Mouse (Mus musculus) cerebellum, postnatal 36 days (tissue): ENCODE data around the gene Foxo6.
A peak's percentile ranks its signal among the peaks of the same experiment; 100 is the strongest.

Source experiments
- DNase-seq, 2 experiments: peaks; one replicate each; pipeline ENCODE4 v3.0.0; 2021 to 2022; ENCODE audit warnings: mixed read lengths in 2 of 2

Foxo6 gene

DNA sequence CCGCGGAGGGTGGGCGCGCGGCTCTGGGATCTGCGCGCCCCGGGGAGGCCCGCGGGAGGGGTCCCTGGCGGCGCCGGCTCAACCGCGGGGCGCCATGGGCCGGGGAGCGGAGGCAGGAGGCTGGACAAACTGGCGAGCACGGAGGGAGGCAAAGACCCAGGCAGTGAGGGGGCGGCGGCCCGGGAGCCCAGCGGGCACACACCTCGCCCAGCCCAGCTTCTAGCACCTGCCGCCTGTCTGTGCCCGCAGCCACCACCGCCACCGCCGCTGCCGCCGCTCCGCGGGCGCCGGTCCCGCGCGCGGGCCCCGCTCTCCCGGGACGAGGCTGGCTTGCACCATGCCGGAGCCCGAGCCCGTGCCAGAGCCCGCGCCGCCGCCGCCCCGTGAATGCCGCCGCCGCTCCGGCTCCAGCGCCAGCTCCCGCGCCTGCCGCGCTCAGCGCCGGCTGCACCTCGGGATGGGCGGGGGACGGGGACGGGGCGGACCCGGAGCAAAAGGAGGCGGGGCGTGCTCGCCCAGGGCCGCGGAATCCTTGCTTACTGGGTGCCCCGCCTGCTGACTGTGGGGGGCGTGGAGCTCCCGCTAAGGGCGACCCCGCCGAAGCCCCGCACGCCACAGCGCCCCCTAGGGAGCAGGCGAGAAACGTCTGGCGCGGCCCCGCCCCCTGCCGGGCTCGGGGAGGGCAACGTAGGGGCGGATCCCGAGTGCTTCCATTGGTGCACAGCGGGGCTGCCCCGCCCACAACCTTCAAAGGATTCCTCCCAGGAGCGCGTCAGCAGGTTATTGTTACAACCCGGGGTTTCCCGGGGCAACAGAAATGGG lies at the start of gene Foxo6:
Foxo6 (minus strand) TSS at position 60 of the 822 bp plus-strand sequence.
- DNase-seq = peak; percentile 75 to 83

DNA sequence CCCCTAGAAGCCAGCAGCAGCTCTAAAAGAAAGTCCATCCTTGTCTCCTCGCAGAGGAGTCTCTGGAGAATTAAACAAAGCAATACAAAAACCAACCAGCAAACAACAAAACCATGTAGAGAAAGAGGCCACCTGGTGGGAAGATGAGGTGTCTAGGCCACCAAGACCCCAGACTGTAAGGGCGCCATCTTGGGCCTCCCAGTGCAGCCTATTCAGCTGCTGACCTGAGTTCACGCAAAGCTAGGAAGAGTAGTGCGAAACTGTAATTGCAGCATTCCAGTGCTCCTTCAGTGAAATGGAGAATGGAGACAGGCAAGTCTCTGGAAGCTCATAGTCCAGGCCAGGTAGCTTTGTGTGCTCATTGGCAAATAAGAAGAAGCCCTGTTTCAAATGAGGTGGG lies 47.2 kb upstream of the Foxo6 start:
- DNase-seq = no peak

DNA sequence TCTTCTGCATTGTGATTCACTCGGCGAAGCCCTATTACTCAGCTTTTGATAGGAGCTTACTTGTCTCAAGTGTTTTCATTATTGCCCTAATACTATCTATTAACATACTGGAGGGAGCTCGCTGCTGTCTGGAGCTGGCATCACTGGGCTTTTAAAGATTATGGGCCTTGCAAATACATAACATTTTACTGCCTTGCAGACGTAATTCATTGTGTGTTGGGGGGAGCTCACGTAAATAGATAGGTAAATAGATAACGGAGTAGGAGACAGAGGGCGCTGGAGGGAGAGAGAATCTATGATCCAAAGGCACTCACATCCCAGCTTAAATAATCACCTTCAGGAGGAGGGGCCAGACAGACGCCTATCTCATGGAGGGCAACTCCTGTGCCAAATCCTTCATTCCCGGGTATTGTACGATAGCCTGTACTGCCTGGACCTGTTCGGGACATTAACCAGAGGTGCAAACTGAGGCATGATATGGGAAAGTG lies 45.8 kb upstream of the Foxo6 start:
- peak in 1 of 2 experiments; percentile 9 for DNase-seq

DNA sequence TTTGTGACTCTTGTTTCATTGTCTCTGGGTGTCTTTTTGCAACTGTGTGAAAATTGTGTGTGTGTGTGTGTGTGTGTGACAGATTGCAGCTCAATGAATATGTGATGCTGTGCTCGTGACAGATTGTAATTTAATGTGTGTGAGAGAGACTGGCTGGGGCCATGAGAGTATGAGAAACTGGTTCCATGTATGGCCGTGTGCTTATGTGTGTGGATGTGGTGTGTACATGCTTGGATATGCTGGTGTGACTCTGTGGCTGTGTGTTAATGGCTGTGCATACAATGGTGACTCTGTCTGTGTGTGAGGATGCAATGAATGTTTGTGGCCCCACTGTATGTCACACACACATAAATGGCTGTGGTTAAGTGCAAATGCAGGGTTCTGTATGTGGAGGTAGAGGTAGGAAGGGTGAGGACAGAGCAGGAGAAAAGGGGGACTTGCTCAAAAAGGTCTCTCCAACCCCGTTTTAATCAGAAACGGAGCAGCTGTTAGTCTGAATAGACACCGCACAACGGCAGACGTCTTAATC lies 45.3 kb upstream of the Foxo6 start:
- no peak for DNase-seq

DNA sequence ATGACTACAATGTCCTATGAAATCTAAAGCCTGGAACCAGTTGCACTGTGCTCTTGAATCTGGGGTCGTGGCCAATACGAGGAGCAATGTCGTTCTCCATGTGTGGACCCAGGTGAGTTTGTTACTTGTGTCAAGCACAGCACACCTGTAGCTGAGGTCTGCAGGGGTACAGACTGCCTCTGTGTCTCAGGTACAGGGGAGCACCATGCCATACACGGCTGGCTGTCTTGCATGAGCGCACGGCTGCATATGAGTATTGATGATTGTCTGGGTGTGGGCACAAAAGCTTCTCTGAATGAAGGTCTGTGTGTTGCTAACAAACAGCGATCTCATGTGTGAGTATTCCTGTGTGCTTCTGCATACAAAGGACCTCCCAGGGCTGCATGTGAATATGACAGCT lies 44.8 kb upstream of the Foxo6 start:
- no peak for DNase-seq

DNA sequence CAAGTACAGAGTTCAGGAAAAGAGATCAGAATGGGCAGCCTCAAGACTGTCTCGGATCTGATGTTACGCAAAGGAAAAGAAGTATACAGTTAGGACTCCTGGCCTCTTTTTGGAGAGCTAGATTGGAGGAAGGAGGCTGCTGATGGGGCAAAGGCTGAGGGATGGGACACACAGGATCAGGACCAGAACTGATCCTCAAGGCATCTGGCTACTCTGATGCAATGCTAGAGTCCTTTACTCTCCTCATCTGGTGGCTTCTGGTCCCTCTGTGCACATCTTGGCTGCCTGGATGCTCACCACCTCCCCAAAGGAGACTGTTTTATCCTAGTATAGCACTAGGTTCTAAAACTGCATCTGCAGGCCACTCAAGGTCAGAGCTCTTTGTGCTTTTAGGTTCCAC lies 44.4 kb upstream of the Foxo6 start:
- DNase-seq = no peak

DNA sequence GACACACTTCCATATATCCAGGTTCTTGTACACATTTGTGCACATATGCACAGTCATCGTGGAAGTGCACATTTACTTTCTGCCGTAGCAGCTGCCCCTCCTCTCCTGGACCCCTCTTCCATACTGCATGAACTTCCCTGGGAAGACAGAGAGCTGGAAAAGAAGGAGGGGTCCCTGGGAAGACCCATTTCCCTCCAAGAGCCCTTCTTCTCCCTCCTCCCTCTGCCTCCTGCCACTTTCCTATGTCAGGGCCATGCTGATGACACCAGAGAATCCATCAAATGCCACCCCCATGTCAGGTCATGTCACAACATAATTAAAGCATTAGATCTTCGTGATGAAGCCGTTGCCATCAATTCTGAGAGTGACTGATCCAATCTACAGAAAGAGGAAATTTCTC lies 38.6 kb upstream of the Foxo6 start:
- DNase-seq = no peak

DNA sequence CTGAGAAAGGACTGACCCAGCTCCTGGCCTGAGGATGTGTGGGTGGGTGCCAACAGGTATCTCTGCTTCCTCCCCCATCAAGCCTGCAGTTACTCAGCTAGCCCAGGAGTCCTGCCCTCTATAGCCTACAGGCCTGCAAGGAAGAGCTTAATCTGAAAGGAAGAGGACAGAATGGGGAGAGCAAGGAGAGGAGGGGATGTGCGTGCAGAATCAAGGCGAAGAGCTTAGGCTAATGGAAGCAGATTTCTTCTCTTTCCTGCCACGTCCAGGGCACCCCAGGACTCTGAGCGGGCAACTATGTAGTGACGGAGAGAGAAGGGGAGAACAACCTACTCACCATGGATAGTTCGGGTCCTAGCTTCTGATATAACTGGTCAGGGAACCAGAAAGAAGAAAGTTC lies 37.9 kb upstream of the Foxo6 start:
- no peak for DNase-seq

DNA sequence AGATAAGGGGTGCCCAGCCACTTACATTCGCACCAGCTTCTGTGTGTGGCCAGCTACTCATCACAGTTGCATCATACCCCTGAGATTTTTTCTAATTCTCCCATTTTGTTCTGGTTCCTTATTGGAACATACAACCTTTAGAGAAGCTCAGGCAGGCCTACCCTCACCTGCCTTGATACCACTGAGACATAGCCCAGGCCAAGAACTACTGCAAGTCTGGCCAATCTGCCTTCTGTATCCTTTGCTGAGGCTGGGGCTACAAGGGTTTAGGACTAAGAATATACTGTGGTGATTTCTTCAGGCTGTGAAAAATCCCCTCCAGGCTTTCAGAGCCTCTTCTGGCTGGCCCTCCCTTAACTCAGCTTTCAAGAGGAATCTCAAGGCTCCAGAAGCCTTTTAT lies 36.7 kb upstream of the Foxo6 start:
- DNase-seq = no peak

DNA sequence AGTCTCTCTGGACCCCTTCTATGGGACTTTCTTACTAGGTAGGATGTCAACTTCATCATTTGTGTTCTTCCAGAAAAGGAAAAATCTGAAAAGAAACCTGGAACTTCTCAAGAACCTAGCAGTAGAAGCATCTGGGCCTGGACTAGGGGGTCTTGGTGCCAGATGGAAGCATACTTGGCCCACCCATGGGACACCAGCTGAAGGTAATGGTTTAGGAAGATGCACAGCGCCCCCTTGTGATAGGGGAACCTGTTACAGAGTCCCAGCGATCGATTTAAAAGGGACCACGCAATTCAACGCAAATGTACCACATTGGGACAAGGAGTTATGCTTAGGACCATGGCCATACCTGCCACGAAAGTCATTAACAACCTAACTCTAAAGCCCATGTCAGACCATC lies 36.0 kb upstream of the Foxo6 start:
- peak; percentile 33 to 36 for DNase-seq

DNA sequence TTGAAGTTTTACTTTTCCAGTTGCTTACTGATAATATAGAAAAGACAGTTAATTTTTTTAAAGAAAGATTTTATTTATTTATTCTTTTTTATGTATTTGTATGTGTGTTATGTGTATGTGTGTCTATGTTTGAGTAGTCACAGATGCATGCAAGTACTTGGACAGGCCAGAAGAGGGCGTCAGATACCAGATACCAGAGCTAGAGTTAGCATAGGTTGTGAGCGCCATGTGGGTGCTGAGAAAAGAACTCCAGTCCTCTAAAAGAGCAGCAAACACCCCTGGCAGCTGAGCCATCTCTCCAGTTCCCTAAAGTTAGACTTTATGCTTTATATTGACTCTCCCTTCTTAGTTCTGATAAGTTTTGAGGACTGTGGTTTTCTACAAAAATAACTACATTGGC lies 30.4 kb upstream of the Foxo6 start:
- no peak for DNase-seq

DNA sequence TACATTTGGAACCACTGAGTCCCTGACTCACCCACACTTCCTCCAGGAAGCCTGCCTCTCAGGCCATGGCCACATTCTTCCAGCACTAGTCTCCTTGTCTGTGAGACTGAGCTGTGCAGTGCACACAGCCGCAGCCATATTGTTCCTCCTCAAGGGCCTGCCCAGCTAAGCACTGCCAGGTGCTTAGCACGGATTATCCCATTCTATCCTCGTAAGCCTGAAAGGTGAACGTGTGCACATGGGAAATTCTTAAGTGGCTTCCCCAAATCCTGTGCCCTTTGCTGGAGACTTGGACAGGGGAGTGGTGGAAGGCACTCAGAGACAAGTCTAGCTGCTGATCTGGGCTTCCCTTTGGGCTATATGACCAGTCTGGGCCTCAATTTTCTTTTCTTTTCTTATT lies 29.6 kb upstream of the Foxo6 start:
- DNase-seq = no peak

DNA sequence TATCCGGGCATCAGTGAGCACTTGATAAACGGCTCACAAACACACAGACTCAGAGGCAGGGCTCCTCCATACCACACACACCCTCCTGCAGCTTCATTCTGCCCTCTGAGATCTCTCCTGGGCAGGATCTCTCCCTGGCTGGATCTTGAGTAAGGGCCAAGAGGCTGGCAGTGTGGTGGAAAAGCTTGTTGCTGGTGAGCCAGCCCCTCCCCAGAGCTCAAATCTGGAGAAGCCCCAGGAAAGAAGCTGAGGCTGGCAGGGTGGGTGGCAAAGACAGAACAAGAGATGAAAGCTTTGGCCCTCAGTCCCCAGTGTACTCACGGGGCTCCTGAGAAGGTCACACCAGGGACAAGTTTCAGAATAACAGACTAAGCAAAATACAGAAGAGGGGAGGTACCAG lies 27.4 kb upstream of the Foxo6 start:
- no peak for DNase-seq

DNA sequence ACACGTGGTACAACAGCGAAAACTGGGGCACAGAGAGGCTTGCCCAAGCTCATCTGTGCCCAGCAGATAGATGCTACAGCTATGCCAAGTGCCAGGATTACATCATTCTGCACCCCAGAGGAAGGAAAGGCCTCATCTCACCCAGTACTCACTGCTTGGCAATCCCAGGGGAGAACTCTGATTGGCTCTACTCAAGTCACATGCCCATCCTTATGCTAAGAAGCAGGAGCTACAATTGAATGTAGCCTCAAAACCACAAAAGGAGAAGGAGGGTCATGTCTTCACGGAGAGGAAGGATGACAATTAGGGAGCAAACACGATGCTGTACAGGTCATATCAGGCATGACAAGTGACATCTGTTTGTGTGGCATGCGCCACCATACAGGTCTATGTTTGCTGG lies 26.2 kb upstream of the Foxo6 start:
- no peak for DNase-seq

DNA sequence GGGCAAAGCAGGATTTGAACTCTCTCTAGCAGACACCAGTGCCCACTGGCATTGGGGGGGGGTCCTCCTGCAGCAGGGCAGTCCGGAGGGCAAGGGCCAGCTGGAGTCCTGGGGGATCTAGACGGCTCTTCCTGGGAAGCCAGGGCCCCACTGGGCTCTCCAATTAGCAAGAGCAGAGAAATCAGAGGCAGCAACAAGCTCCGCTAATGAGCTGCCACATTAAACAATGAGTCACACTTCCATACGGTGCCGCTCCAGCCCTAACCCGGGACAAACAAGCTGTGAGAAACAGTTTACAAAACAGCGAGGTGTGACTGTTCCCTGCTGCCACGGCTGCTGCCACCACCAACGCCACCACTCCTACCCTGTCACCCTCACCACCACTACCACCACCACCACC lies 17.4 kb upstream of the Foxo6 start:
- DNase-seq = no peak

DNA sequence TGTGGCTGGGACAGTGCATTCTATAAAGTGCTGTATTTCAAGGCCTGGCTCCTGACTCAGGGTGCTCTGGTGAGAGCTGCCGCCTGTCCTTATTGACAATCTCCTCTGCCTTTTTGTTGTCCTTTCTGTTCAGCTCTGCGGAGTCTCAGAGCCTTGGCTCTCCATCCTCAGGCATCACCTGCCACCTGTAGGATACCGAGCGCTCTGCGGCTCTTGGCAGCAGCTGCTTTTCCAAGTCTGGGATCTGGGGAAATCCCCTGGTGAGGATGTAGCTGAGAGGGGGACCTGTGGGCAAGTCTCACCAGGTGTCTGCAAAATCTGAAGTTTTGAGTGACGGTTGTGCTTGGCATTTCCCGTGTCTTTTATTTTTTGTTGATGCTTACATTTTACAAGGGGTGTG lies 12.1 kb upstream of the Foxo6 start:
- DNase-seq = no peak

DNA sequence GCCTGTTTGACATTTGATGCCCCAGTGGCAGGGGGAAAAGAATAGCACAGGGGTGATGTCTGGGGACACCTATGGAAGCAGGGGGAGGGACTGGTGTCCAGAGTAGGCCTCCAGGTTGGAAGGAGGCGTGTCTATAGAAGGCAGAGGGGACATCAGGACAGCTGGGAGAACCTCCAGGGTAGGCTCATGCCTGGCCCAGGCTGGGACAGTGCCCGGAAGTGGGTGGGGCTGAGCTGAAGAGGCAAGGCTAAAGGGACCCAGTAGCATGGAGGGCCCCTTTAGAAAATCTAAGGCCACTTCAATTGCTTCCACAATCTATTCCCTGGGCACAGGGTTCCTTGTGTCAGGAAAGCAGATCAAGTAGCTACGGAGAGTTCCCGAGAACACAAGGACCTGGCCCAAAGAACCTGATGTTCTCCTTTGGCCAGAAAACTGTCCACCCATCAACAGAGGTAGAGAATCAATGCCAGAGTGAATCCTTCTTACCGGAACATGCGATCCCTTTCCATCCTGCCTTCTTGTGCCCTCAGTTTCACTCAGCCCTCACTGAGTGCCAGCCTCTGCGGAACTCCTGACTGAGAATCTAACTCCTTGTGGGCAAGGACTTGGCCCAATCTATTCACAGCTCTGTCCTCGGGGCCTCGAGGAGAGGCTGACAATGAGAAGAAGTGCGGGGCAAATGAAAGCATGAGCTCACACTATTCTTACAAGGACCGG lies 4.1 kb upstream of the Foxo6 start:
- no peak for DNase-seq

DNA sequence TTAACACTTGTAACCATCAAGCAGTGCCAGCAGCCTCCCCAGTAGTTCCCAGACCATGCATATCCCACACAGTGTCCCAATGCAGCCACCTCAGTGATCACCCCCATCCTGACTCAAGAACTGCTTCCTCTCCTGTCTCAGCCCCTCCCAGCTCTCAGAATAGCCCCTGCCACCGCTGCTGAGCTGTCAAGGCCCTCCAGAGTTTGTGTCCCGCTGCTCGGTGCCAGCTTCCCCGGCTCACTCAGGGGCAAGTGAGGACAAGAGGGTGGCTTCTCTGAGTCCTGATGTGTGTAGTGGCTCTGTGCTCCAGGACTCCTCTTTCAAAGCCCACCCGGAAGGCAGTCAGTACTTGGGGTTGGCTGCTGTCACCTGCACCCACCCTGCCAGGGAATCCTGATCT lies 3.3 kb upstream of the Foxo6 start:
- no peak for DNase-seq

DNA sequence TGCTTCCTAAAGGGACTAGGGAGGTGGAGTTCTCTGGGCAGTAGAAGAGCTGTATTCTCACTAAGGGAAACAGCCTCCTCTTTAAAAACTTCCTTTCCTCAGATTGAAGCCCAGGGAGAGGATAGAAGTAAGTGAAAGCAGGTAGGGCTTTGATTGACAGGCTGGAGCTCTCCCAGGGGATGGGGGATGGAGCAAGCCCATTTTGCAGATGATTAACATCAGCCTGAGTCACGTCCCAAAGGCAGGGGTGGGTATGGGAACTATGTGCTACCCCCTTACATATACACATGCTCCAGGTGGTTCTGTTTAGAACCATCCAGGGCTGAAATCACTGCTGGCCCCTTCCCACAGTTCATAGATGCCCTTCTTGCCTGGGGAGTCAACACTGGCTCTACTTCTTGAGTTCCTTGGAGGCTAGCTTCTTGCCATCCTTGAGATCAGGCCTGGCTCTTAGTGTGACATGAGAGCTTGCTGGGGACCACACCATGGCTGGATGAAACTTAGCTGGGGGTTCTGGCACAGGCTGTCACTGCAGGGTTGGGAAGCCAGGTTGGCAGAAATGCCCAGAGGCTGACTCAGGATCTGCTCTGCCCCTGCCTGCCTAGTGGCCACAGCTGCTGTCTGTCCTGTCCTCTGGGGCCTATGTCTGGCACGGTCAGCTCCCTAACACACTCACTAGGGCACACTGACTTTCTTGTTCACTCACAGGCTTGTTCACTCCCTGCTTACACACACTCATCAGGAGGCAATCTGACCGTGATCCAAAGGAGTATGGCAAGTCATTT lies 2.2 kb upstream of the Foxo6 start:
- no peak for DNase-seq

DNA sequence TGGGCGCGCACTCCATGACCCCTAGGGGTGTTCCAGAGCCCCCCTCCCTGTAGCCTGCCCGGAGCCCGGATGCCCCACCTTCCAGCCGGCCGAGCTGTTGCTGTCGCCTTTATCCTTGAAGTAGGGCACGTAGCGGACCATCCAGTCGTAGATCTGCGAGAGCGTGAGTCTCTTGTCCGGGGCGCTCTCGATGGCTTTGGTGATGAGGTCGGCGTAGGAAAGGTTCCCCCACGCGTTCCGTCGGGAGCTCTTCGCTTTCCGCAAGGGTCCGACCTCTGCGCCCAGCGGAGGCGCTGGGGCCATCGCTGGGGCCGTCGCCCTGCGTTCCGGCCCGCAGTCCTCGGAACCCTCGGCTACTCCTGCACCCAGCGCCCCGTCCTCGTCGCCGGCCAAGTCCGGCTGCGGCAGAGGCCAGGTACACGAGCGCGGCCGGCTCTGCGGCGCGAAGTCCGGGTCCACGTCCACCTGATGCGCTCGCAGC lies 348 bp downstream of the Foxo6 start:
- no peak for DNase-seq

DNA sequence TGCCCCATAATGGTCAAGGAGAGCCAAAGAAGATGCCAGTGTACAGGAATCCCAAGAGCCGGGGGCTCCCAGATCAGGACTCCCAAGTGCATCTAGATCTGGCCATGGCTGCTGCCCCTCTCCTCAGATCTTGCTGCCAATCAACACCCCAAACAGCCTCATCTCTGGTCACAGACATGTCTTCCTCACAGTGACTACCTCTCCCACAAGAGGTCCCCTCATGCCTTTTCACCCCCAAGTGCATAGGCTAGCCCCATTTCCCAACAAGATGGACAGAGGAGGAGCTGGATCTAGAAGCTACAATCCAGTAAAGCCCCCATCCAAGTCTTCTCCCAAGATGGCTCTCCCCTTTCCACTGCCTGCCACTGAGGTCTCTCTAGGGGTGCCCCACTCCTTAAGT lies 1.4 kb downstream of the Foxo6 start:
- DNase-seq = no peak

DNA sequence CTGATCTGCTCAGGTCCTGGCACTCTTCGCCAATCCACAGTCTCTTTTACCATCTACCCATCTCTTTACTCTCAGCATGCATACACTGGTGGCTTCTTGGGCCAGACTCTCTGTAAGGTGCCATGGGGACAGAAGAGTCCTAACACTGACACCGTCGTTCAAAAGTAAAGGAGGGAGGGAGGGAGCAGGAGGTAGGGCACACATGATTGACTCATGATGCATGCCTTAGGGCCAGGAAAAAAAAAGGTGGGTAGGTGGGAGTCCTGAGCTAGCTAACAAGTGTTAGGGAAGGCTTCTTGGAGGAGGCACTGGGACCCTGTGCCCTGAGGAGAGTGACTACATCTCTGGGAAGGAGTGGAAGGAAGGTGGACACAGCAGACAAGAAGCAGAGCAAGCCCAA lies 1.9 kb downstream of the Foxo6 start:
- DNase-seq = no peak

DNA sequence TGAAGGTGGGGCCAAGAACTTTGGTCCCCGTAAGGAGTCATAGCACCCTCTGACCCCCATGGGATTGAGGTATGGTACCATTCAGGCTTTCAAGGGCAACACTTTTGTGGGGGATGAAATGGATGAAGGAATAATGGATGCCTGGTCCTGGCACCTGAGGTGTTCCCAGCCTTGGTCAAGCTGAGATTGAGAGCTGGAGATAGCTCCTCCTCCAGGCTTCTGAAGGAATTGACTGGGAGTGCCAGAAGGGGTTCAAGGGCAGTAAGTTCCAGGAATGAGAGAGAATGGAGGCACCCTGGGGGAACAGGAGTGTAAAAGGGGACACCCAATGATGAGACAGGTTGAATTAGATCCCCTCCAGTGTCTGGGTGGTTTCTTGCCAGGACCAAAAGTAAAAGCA lies 3.0 kb downstream of the Foxo6 start:
- no peak for DNase-seq
